Mouse (Mus musculus) olfactory bulb, adult 2 months (tissue): ENCODE results near the gene Atg4c.

Experiments used
- CTCF ChIP-seq: fragments of 200-500 bp; IDR thresholded peaks from 2 replicates; pipeline ENCODE4 v1.5.1; 2012; ENCODE audit warnings: low read depth, mild to moderate bottlenecking, low read length, moderate library complexity; ENCODE audit not compliant: insufficient read depth
- POLR2A ChIP-seq: fragments of 200-500 bp; IDR thresholded peaks from 2 replicates; pipeline ENCODE4 v1.6.1; 2012; ENCODE audit warnings: mild to moderate bottlenecking, low read depth, low read length, moderate library complexity; ENCODE audit not compliant: insufficient read depth

DNA sequence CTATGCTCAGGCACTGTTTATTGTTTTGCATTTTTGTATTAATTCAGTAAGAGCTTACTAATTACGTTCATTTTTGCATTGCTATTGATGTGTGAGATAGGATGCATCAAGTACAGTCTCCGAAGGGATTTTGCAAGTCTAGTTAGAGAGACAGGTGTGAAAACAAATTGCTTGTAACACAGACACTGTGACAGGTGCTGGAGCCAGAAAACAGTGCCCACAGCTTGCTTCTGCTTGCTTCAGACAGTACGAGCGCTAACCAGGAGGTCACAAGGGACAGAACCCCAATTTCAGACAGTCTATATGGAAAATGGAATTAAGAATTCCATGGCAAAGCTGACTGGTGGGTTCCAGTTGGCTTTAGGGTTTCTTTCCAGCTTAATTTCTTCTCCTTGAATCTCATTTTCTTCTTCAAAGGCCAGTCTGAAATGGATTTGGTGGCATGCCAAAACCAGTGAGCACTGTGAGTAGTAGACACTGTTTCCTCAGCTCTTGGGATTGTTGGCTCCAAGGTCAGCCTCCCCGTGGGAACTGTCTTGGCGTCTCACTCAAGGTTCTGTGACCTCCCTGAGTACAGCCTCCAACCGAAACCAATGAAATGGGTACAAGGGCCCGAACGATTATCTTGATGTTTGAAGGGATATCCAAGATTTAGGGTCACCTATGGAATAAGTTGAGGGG, 11.9 kb upstream of the Atg4c start:
- TF ChIP-seq POLR2A (no peak), CTCF (no peak)
